Mouse (Mus musculus) lung, adult 2 months (tissue): ENCODE data around the gene Lypd4. TPM values are rescaled to one million over a fixed set of nuclear protein-coding genes. Genes with fewer than 3 reads are reported as not detected.

Experiments used
- DNase-seq: peaks from one replicate; pipeline ENCODE4 v3.0.0; 2022
- H3K4me1 ChIP-seq: fragments of 200-500 bp; 2 replicates; pipeline ENCODE4 v1.6.1; 2011; ENCODE audit warnings: low read length; ENCODE audit not compliant: control insufficient read depth, insufficient read depth
- H3K4me3 ChIP-seq: fragments of 200-500 bp; replicated peaks from 2 replicates; pipeline ENCODE3; 2011; ENCODE audit warnings: low read depth, mild to moderate bottlenecking, control low read depth, low read length; ENCODE audit errors: extremely low read depth
- CTCF ChIP-seq: fragments of 200-500 bp; IDR thresholded peaks from 2 replicates; pipeline ENCODE4 v1.5.1; 2011; ENCODE audit warnings: mild to moderate bottlenecking, low read length, control low read depth; ENCODE audit not compliant: insufficient read depth
- POLR2A ChIP-seq: fragments of 200-500 bp; IDR thresholded peaks from 2 replicates; pipeline ENCODE4 v1.6.1; 2011; ENCODE audit warnings: low read depth, mild to moderate bottlenecking, control low read depth, low read length, borderline replicate concordance; ENCODE audit errors: extremely low read depth
- WGBS: fragments of 180-500 bp; shearing (Covaris S2); methylation state at CpG from one replicate; pipeline ENCODE4 v1.1.7; 2018; 5-methylcytosine and 5-hydroxymethylcytosine counted together
- polyA plus RNA-seq: library from polyadenylated mRNA; depleted of rRNA; stranded (reverse); fragments of >200 nt; gene quantifications from 2 replicates; pipeline ENCODE4 v1.2.3, GENCODE M21; 2012

Lypd4 gene
- polyA plus RNA-seq, 1 experiment = not detected

DNA sequence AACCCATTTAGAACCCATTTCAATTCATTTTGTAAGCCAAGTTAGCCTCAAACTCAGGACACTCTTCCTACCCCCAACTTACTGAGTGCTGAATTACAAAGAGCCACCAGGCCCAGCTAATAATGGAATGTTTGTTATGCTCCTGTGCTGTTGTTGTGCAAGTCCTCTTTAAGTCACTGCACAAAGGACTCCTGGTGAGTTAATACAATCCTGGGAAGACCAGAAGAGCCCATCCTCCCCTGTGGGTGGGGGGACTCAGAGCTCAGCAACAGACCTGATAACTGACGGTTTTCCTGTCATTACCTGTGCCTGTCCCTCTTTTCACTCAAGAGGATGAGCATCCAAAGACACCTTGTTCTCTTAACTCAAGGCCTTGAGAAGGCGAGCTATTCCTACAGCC, 9.9 kb upstream of the Lypd4 start:
- H3K4me1 ChIP-seq = no peaks in the 10 kb centered on the region
- 56% methylated on average over 2 of the region's 2 CpGs for whole genome bisulfite sequencing
- no peak overlapping the region for H3K4me3 ChIP-seq
- no peak for TF ChIP-seq CTCF
- no peak for TF ChIP-seq POLR2A
- DNase-seq = no peak

DNA sequence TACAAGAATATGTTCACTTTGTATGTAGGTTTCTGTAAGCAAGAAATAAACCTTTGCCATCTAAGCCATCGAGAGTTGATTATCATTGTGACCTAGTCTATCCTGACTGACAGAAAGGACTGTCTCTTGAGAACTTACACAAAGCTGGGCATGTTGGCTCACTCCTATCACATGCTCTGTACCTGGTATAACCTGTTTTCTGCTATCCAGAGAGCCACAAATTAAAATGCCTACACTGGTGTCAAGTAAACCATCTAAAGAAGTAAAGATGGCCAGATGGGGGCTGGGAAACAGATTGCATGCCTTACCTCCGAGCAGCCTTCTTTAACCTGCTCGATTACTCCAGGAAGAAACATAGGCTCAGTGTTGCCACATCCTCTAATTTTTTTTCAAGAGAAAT, 7.8 kb upstream of the Lypd4 start:
- no peaks in the 10 kb centered on the region for H3K4me1 ChIP-seq
- TF ChIP-seq CTCF (no peak), POLR2A (no peak)
- WGBS = 57% methylated on average over 3 of the region's 3 CpGs
- no peak for DNase-seq
- H3K4me3 ChIP-seq = no peak overlapping the region

DNA sequence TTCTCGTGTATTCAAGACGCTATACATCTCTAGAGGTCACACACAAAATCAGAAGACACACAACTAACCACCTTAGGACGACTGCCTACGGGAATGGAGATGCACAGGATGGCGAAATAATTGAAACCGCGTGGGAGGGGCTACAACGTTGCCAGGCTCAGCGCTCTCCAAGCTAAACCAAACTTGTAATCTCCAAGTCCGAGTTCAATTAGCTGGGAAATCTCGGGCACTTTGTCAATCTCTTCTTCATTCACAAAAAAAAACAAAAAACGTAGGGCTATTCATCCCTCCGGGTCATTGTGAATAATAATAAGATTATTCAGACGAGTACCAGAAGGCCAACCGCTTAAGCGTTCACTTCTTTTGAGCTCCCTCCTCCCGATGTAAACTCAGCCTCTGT, 661 bp downstream of the Lypd4 start:
- TF ChIP-seq POLR2A (no peak), CTCF (no peak)
- no peaks in the 10 kb centered on the region for H3K4me1 ChIP-seq
- 60% methylated on average over 17 of the region's 17 CpGs for WGBS
- no peak overlapping the region for H3K4me3 ChIP-seq
- DNase-seq = no peak

DNA sequence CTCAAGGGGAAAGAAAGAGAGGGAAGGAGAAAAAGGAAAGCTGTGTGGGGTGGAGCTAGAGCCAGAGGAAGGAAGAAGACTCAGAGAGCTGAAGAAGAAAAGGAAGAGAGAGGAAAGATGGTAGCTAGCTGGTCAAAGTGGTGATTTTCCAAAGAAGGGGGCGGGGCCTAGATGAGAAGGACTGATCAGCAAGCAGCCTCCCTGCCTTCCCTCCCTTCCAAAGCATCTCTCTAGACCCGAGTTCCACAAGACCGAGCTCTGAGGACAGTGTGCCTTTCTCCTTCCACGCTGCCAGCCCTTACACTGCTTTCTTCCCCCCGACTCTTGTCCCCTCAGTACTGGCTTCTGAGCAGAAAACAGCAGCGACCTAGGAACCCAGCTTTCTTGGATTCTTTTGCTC, 5.6 kb downstream of the Lypd4 start:
- 38% methylated on average over 6 of the region's 6 CpGs for WGBS
- no peaks in the 10 kb centered on the region for H3K4me1 ChIP-seq
- DNase-seq = no peak
- TF ChIP-seq CTCF (no peak), POLR2A (no peak)
- no peak overlapping the region for H3K4me3 ChIP-seq

DNA sequence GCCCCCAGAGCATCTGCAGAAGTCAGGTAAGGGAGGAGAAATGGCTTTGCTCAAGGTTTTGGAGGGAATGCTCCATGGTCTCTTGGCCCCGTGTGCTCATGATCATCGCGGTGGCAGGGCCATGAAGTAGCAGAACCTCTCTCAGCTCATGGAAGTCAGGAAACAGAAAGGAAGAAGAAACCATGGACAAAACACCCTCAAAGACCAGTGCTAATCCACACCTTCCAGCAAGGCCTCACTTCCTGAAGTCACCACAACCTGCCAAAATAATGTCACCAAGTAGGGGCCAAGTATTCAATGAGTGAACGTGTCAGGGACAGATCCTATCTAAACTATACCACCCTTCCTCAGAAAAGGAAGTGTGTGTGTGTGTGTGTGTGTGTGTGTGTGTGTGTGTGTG, 6.9 kb downstream of the Lypd4 start:
- DNase-seq = no peak
- TF ChIP-seq POLR2A (no peak), CTCF (no peak)
- WGBS = 72% methylated on average over 4 of the region's 4 CpGs

DNA sequence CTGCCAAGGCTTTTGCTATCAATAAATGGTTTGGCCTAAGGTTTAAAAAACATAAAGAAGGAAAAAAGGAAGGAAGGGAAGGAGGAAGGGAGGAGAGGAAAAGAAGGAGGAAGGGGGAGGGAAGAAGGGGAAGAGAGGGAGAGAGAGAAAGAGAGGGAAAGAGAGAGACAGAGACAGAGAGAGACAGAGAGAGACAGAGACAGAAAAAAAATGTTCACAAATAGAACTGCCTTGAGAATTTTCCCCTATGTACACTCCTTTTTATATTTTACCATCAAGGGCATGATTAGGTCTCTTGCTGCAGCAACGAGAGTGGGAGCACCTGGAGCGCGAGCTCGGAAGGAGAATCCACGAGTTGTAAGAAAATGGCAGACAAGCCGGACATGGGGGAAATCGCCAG, 7.8 kb downstream of the Lypd4 start, which contains the start of gene Gm9844:
Gene Gm9844 (plus strand): TSS at position 301 of the 400 bp plus-strand sequence.
- 82% methylated on average over 7 of the region's 7 CpGs for WGBS
- TF ChIP-seq POLR2A = no peak
- no peak for TF ChIP-seq CTCF
- Histone ChIP-seq H3K4me1 (no peaks in the 10 kb centered on the region), H3K4me3 (no peak within 1 kb of the TSS)
- DNase-seq = no peak

More for the DNA sequence above, 6.9 kb downstream of the Lypd4 start:
- Histone ChIP-seq H3K4me1 (no peaks in the 10 kb centered on the region), H3K4me3 (no peak overlapping the region)

DNA sequence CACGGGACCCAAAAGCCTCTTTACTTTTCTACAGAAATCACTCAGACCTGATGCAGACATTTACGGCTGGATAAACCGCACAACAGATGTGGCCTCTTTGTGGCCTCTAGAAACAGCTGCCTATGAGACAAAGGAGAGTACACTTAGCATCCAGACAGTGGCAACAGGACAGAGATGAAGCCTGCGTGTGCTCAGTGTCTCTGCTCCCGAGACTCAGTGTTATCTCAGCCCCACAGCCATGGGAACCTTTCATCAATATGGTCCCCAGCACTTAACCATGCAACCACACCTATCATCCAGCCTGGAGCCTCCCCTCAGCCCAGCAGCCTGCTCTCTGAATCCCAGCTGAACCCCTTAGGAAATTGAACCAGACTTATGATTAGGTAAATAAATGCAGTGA, 10.5 kb downstream of the Lypd4 start:
- 83% methylated on average over 5 of the region's 5 CpGs for WGBS
- TF ChIP-seq CTCF (no peak), POLR2A (no peak)

DNA sequence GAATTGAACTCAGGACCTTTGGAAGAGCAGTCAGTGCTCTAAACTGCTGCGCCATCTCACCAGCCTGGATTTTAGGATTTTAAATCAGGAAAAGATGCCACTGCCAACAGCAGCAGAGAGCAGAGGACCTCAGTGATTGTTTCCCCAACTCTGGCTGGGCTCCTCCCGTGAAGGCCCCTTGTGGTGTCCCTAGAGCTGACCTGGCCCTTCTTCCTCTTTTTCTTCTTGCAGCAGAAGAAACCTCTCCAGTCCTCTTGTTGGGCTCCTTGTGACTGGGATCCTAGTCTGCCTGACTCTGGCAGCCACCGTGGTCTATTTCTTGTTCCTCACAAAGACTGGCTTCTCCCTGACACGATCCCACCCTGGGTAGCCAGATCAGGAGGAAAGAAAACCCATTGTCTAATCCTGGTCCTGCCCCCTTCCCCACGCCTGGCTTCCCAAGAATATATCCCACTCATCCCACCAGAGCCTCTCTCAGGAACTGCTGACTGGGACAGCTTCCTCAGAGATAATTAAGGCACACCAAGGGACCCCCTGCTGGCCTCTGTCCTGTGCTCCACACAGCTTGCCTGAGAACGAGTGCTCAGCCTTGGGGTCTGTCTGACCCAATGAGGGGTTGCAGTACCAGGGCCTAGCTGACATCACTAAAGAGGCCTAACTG, 13.2 kb downstream of the Lypd4 start:
- WGBS = 45% methylated on average over 6 of the region's 6 CpGs

More for the DNA sequence above, 10.5 kb downstream of the Lypd4 start:
- no peak overlapping the region for H3K4me3 ChIP-seq
- DNase-seq = no peak
- H3K4me1 ChIP-seq = no peaks in the 10 kb centered on the region

DNA sequence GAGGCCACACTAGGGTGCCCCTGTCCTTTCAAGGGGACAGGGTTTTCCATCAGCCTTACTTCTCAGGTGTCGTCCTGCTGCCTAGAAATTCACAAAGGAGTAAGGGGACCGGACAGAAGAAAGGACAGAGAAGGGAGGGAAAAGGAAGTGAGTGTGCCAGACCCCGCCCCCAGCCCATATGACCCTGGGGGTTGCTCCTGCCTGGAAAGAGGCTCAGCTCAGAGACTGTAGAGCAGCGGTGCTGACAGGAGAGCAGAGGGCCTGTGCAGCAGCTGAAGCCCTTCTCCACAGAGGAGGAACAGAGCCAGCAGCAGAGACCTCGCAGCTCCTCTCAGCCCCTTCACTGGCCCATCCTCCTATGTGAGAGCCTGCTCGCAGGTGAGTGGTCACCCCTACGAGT, 16.0 kb downstream of the Lypd4 start:
- 40% methylated on average over 7 of the region's 7 CpGs for WGBS
- TF ChIP-seq CTCF (no peak), POLR2A (no peak)
- no peak for DNase-seq

More for the DNA sequence above, 13.2 kb downstream of the Lypd4 start:
- no peak overlapping the region for H3K4me3 ChIP-seq
- H3K4me1 ChIP-seq = no peaks in the 10 kb centered on the region
- DNase-seq = no peak
- TF ChIP-seq CTCF (no peak), POLR2A (no peak)

DNA sequence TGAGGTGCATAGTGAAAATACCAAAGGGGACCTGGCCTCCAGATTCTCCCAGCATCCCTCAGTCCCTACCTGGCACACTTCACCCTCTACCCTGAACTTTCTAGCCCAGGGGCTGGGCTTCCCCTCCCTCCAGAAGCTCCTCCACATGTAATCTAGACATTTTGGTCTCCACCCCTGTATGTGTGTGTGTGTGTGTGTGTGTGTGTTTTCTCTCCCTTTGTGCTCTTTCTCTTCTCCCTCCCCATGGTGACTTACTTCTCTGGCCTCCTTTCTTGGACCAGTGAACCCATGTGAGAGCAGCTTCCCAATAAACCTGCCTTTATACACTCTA, 16.5 kb downstream of the Lypd4 start:
- TF ChIP-seq CTCF (no peak), POLR2A (no peak)
- no peak overlapping the region for H3K4me3 ChIP-seq
- no peaks in the 10 kb centered on the region for H3K4me1 ChIP-seq
- DNase-seq = no peak

More for the DNA sequence above, 16.0 kb downstream of the Lypd4 start:
- no peaks in the 10 kb centered on the region for H3K4me1 ChIP-seq
- H3K4me3 ChIP-seq = no peak overlapping the region
